Mouse (Mus musculus) heart, adult 2 months (tissue): ENCODE measurements at regions not wholly inside any gene's neighbourhood (a gene's known extent, or its start where the extent isn't known, plus 50 kb on each side); places are given as distances from the start of the nearest gene placed in this dataset.

Source experiments
- DNase-seq, 2 experiments: peaks; one replicate each; pipeline ENCODE4 v3.0.0; 2021
- H3K27ac ChIP-seq: fragments of 200-600 bp; 2 replicates; pipeline ENCODE4 v1.8.1; 2022
- H3K27me3 ChIP-seq: fragments of 200-500 bp; 2 replicates; pipeline ENCODE4 v1.6.1; 2012; ENCODE audit warnings: mild to moderate bottlenecking, low read length, inconsistent platforms, mixed read lengths; ENCODE audit not compliant: control insufficient read depth, insufficient read depth
- H3K36me3 ChIP-seq: fragments of 200-500 bp; 2 replicates; pipeline ENCODE4 v1.6.1; 2012; ENCODE audit warnings: low read length, inconsistent platforms; ENCODE audit not compliant: control insufficient read depth, insufficient read depth
- H3K4me1 ChIP-seq: fragments of 200-500 bp; 2 replicates; pipeline ENCODE4 v1.6.1; 2011; ENCODE audit warnings: low read length; ENCODE audit not compliant: control insufficient read depth, insufficient read depth
- H3K4me3 ChIP-seq: fragments of 200-600 bp; 2 replicates; pipeline ENCODE4 v1.8.1; 2022
- H3K79me2 ChIP-seq: fragments of 200-500 bp; replicated peaks from 2 replicates; pipeline ENCODE4 v1.6.1; 2012; ENCODE audit warnings: mild to moderate bottlenecking, inconsistent platforms, low read length, moderate library complexity, mixed read lengths; ENCODE audit not compliant: control insufficient read depth, insufficient read depth
- H3K9ac ChIP-seq: fragments of 200-500 bp; 2 replicates; pipeline ENCODE4 v1.6.1; 2012; ENCODE audit warnings: low read depth, mild to moderate bottlenecking, control low read depth, inconsistent platforms, low read length, mixed read lengths
- CTCF ChIP-seq: fragments of 200-600 bp; IDR thresholded peaks from 2 replicates; pipeline ENCODE4 v1.8.1; 2022; ENCODE audit warnings: antibody characterized with exemption, mild to moderate bottlenecking, moderate library complexity
- EP300 ChIP-seq: fragments of 200-500 bp; IDR thresholded peaks from 2 replicates; pipeline ENCODE4 v1.6.1; 2011; ENCODE audit warnings: low read depth, low read length, control low read depth; ENCODE audit not compliant: insufficient read depth
- POLR2A ChIP-seq: fragments of 200-500 bp; IDR thresholded peaks from 2 replicates; pipeline ENCODE4 v1.6.1; 2011; ENCODE audit warnings: mild to moderate bottlenecking, low read depth, low read length, control low read depth; ENCODE audit not compliant: insufficient read depth
- WGBS: fragments of 180-500 bp; shearing (Covaris S2); methylation state at CpG from one replicate; pipeline ENCODE4 v1.1.7; 2018; 5-methylcytosine and 5-hydroxymethylcytosine counted together
- intact Hi-C: fragments of 180-260 bp; cut with DNase I; formaldehyde crosslinking; loops from one replicate; pipeline ENCODE4 v1.15.1; 2025

DNA sequence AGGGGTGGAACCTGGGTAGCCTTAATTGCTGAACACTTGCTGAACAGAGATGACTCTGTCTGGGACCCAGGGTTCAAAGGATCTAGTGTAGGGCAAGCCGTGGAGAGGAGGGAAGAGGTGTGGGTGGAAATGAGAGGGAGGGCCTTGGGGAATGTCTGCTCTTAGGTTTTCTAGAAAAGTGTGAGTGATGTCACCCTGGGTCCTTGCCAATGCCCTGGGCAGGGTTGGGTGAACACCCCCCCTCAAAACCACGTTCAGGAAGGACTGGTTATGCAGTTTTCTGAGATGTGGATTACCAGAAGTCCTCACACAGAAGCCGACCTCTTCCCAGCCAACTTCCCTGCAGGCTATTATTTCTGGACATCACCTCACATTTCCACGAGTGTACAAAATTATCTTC is 252.4 kb upstream of the Habp2 start:
- H3K36me3 ChIP-seq = no peaks in the 10 kb centered on the region
- DNase-seq = no peak
- H3K4me1 ChIP-seq = no peaks in the 10 kb centered on the region
- H3K27me3 ChIP-seq = no peaks in the 10 kb centered on the region
- no peak overlapping the region for H3K27ac ChIP-seq
- WGBS = 49% methylated on average over 4 of the region's 4 CpGs
- no peak for TF ChIP-seq CTCF
- TF ChIP-seq POLR2A = no peak
- TF ChIP-seq EP300 = no peak
- no peak overlapping the region for H3K9ac ChIP-seq
- intact Hi-C loops = no loop called here
- no peak overlapping the region for H3K4me3 ChIP-seq
- no peaks in the 10 kb centered on the region for H3K79me2 ChIP-seq

DNA sequence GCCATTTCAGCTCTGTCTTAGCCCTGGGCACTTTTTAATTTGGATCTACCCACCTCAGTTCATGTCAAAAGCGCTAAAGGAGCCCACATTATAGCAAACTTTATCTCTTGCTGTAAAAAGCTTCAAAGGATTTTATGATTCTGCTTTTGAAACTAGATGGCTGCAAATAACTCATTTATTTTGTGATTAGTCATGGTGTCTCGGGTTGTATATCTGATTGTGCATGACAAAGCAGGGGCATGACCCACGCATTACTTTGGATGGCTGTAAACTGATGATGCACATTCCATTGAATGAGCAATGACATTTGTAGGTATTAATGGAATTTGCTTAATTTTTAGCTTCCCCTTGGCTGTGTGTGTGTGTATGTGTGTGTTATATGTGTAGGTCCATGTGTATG is 249.4 kb upstream of the Habp2 start:
- Histone ChIP-seq H3K27ac (no peak overlapping the region), H3K27me3 (no peaks in the 10 kb centered on the region), H3K36me3 (no peaks in the 10 kb centered on the region), H3K4me3 (no peak overlapping the region), H3K9ac (no peak overlapping the region), H3K79me2 (no peaks in the 10 kb centered on the region), H3K4me1 (no peaks in the 10 kb centered on the region)
- 91% methylated on average over 3 of the region's 3 CpGs for WGBS
- TF ChIP-seq EP300 (no peak), CTCF (no peak)
- no peak for DNase-seq
- intact Hi-C loops = no loop called here

DNA sequence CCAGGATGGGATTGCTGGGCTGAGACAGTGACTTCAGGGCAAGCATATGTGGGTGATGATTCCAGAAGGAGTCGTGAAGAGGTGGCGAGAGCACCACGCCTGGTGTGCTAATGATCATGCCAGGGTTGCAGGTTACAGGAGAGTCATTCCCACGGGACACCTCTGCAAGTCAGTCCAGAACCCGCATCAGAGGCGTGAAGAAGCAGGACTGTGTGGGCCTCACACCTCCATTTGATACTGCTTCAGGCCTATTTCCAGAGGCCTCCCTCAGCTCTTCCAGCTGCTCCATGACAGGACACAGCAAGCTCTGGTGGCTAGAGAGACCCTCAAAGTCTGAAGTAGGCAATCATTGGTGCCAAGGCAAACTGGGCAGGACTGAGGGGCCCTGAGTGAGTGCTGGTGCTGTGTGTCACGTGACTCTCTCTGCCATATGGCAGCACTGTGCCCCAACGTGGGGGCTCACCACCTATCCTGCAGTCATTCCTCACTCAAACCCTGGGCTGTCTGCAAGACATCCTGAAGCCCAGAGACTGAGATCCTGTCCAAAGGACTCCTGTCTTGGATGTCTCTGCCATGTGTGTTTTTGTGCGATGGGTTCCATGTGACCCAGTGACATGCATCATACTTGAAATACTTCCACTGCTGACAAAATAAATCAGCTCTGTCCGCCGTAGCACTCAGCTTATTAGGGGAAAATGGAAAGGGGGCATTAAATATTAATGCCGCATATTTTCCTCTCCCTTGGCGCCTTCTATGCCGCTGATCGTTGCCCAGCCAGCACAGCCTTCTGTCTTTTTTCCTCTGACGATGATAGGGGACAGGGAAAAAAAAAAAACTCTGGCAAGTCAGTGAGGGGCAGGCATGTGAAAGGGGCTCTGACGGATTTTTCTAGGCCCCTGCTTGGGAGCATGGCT is 247.6 kb upstream of the Habp2 start:
- no peaks in the 10 kb centered on the region for H3K4me1 ChIP-seq
- intact Hi-C loops = no loop called here
- H3K9ac ChIP-seq = no peak overlapping the region
- DNase-seq = no peak
- TF ChIP-seq POLR2A (no peak), CTCF (no peak), EP300 (no peak)
- WGBS = 83% methylated on average over 17 of the region's 17 CpGs
- H3K79me2 ChIP-seq = no peaks in the 10 kb centered on the region
- no peaks in the 10 kb centered on the region for H3K36me3 ChIP-seq
- no peak overlapping the region for H3K4me3 ChIP-seq
- H3K27me3 ChIP-seq = no peaks in the 10 kb centered on the region
- no peak overlapping the region for H3K27ac ChIP-seq

DNA sequence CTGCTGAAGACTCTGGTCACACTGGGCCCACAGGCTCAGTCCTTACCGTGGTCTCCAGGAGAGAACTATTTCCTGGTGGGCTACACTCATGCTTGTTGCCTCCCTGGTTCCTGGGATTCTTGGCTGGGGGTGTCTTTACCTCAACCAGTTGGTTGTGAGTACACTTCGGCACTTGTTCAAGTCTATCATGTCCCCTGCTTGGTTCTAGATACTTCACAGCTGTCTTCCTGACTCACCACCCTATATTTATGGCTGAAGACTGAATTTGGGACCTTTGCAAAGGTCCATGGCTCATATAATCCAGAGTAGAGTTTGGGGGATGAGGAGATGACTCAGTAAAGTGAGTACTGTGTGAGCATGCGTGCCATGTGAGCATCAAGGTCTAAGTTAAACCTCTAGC is 245.0 kb upstream of the Habp2 start:
- H3K4me1 ChIP-seq = no peaks in the 10 kb centered on the region
- intact Hi-C loops = no loop called here
- H3K27ac ChIP-seq = no peak overlapping the region
- no peaks in the 10 kb centered on the region for H3K27me3 ChIP-seq
- H3K4me3 ChIP-seq = no peak overlapping the region
- no peak for TF ChIP-seq EP300
- no peak for TF ChIP-seq POLR2A
- no peak for TF ChIP-seq CTCF
- H3K9ac ChIP-seq = no peak overlapping the region
- H3K79me2 ChIP-seq = no peaks in the 10 kb centered on the region
- DNase-seq = no peak
- 84% methylated on average over 3 of the region's 3 CpGs for WGBS
- H3K36me3 ChIP-seq = no peaks in the 10 kb centered on the region

DNA sequence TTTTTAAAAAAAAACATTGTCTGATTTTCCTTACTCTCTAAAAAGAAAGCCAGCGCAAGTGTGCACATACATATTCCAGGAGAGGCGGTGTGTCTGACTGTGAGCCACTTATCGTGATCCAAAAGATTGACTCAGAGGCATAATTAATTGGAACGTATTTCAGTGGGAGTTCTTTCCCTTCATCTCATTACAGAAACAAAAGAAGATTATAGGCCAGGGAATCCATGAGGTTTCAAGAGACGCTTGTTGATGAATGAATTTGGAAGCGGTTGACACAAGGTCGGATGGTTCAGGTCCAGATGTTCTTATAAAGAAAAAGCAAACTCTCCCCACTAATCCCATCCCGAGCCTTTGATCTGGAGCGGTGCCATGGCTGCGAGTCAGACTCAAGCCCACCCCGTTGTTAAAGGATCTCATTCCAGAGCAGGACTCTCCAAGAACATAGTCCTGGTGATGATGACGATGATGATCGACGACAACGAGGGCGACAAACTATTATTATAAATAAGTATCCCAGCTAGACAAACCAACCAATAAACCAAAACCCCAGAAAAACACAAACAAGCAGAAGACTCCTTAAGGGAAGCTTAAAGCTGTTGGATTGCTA is 240.1 kb upstream of the Habp2 start:
- no peak overlapping the region for H3K4me3 ChIP-seq
- intact Hi-C loops = no loop called here
- no peaks in the 10 kb centered on the region for H3K36me3 ChIP-seq
- WGBS = 86% methylated on average over 16 of the region's 16 CpGs
- no peak for DNase-seq
- TF ChIP-seq EP300 = no peak
- no peak for TF ChIP-seq POLR2A
- TF ChIP-seq CTCF = no peak
- no peaks in the 10 kb centered on the region for H3K4me1 ChIP-seq
- H3K9ac ChIP-seq = no peak overlapping the region
- H3K27me3 ChIP-seq = no peaks in the 10 kb centered on the region
- H3K79me2 ChIP-seq = no peaks in the 10 kb centered on the region
- no peak overlapping the region for H3K27ac ChIP-seq

DNA sequence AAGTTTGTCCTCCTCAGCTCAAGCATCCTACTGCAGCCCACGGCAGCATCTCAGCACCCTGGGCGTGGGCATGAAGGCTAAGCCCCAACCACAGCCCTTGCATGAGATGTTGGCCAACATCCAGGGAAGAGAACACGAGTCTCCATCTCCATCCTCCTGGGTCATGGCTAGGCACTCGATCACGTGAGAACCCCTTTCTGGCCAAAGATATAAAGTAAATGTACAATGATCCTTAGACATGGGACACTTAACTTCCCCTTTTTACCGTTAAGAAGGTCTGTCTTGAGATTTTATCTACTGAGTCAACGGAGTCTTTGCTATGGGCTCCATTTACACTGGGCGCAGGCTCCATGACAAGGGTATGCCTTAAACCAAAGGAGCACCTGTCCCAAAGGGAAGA is 232.8 kb upstream of the Habp2 start:
- Histone ChIP-seq H3K27ac (no peak overlapping the region), H3K36me3 (no peaks in the 10 kb centered on the region), H3K4me1 (no peaks in the 10 kb centered on the region), H3K9ac (no peak overlapping the region), H3K27me3 (no peaks in the 10 kb centered on the region), H3K4me3 (no peak overlapping the region), H3K79me2 (no peaks in the 10 kb centered on the region)
- intact Hi-C loops = no loop called here
- DNase-seq = no peak
- TF ChIP-seq CTCF = no peak
- no peak for TF ChIP-seq EP300
- no peak for TF ChIP-seq POLR2A
- 78% methylated on average over 8 of the region's 8 CpGs for WGBS
